Comparison of ENCODE assay signal across 20 mouse cellular contexts in the genomic region with DNA sequence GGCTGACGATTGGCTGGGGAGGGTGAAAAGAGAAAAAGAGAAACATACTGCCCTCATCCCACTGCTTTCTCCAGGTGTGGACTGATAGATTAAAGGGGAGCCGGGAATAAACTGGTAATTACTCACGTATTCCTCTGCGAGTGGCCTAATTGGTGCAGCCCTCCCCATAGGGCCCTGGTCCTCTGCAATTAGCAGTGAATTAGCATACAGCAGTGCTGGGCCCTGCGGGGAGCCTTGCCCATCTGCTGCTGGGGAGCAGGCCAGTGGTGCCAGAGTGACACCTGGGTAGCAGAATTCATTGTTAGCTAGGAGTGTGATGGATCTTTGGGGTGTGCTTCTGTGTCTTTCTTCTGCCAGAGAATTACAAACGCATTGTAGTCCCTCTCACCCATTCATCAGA.
DNase-seq lines count a peak whose midpoint lies in the region; ATAC-seq and TF ChIP-seq lines count a peak whose summit lies in the region.
"Had no signal": no experiment of that assay in that cellular context is flagged by ENCODE, and none has a peak within 500 bp of the region (broad histone marks: within the 10 kb centered on the region; RNA-seq: fewer than 3 reads in every experiment).

No protein-coding gene starts in this region.

- peak overlapping the region; percentile 70 for H3K27ac ChIP-seq in forebrain, embryonic 12.5 days
- H3K27ac ChIP-seq in hindbrain, embryonic 13.5 days: peak overlapping the region; percentile 88
- H3K27ac ChIP-seq in midbrain, embryonic 15.5 days: peak overlapping the region; percentile 40
- H3K27ac ChIP-seq in intestine, postnatal 0 days (ENCODE audit: low read depth, low read length): no peak overlapping the region
- H3K27ac ChIP-seq: heart, embryonic 10.5 days; intestine, embryonic 15.5 days; kidney, embryonic 15.5 days; limb, embryonic 10.5 days; stomach, embryonic 15.5 days had no signal

- no peak overlapping the region for H3K9ac ChIP-seq in forebrain, embryonic 12.5 days
- 0 out of 2 replicates have a peak overlapping the region, but pooled peaks have one; percentile 43 for H3K9ac ChIP-seq in hindbrain, embryonic 13.5 days
- no peak overlapping the region for H3K9ac ChIP-seq in midbrain, embryonic 15.5 days
- no peak overlapping the region for H3K9ac ChIP-seq in intestine, postnatal 0 days (ENCODE audit: low read depth, low read length)
- H3K9ac ChIP-seq: intestine, embryonic 15.5 days; kidney, embryonic 15.5 days; lung, embryonic 14.5 days; stomach, embryonic 15.5 days had no signal

- TF ChIP-seq CTCF in intestine, postnatal 0 days (IDR thresholded peaks at IDR 0.05; ENCODE audit: low read depth): no peak

- H3K9me3 ChIP-seq in forebrain, embryonic 12.5 days: no peaks in the 10 kb centered on the region
- no peaks in the 10 kb centered on the region for H3K9me3 ChIP-seq in hindbrain, embryonic 13.5 days
- no peaks in the 10 kb centered on the region for H3K9me3 ChIP-seq in midbrain, embryonic 15.5 days
- H3K9me3 ChIP-seq in intestine, postnatal 0 days (ENCODE audit: control insufficient read depth): no peaks in the 10 kb centered on the region
- H3K9me3 ChIP-seq: heart, embryonic 10.5 days; intestine, embryonic 15.5 days; kidney, embryonic 15.5 days; limb, embryonic 10.5 days; stomach, embryonic 15.5 days had no signal

- H3K27me3 ChIP-seq in forebrain, embryonic 12.5 days: 0 out of 2 replicates have a peak, but pooled peaks cover 3% of the 10 kb centered on the region
- no peaks in the 10 kb centered on the region for H3K27me3 ChIP-seq in hindbrain, embryonic 13.5 days
- no peaks in the 10 kb centered on the region for H3K27me3 ChIP-seq in midbrain, embryonic 15.5 days (replicated peaks)
- no peaks in the 10 kb centered on the region for H3K27me3 ChIP-seq in intestine, postnatal 0 days (replicated peaks; ENCODE audit: control insufficient read depth, insufficient read depth, low read length)
- H3K27me3 ChIP-seq: intestine, embryonic 15.5 days; kidney, embryonic 15.5 days; stomach, embryonic 15.5 days had no signal

- ATAC-seq in forebrain, embryonic 12.5 days (ENCODE audit: low FRiP score): peak; percentile 76
- peak; percentile 46 for ATAC-seq in hindbrain, embryonic 13.5 days (ENCODE audit: low FRiP score)
- ATAC-seq in midbrain, embryonic 15.5 days (replicated peaks): 0 out of 2 replicates have a peak, but pooled peaks have one; percentile 34
- ATAC-seq in CD4-positive, CD25-positive, alpha-beta regulatory T cell, adult 4 months: no peak
- ATAC-seq in intestine, postnatal 0 days: no peak
- ATAC-seq: intestine, embryonic 15.5 days had no signal

- 24% methylated on average over 6 of the region's 6 CpGs for WGBS in forebrain, embryonic 12.5 days
- 29% methylated on average over 6 of the region's 6 CpGs for WGBS in hindbrain, embryonic 13.5 days
- WGBS in midbrain, embryonic 15.5 days: 24% methylated on average over 6 of the region's 6 CpGs
- 70% methylated on average over 6 of the region's 6 CpGs for WGBS in intestine, postnatal 0 days

- H3K4me2 ChIP-seq in forebrain, embryonic 12.5 days: peak overlapping the region; percentile 1; the same call in 1 of the 2 replicates
- no peak overlapping the region for H3K4me2 ChIP-seq in hindbrain, embryonic 13.5 days
- H3K4me2 ChIP-seq in midbrain, embryonic 15.5 days: no peak overlapping the region
- H3K4me2 ChIP-seq in intestine, postnatal 0 days (replicated peaks; ENCODE audit: low read depth): no peak overlapping the region
- H3K4me2 ChIP-seq: intestine, embryonic 15.5 days; kidney, embryonic 15.5 days; liver, embryonic 11.5 days; lung, embryonic 14.5 days; stomach, embryonic 15.5 days had no signal

- no peak overlapping the region for H3K4me3 ChIP-seq in forebrain, embryonic 12.5 days (replicated peaks)
- no peak overlapping the region for H3K4me3 ChIP-seq in hindbrain, embryonic 13.5 days
- no peak overlapping the region for H3K4me3 ChIP-seq in midbrain, embryonic 15.5 days
- no peak overlapping the region for H3K4me3 ChIP-seq in intestine, postnatal 0 days (ENCODE audit: low read depth, low read length)
- H3K4me3 ChIP-seq: heart, embryonic 10.5 days; intestine, embryonic 15.5 days; kidney, embryonic 15.5 days; limb, embryonic 10.5 days; stomach, embryonic 15.5 days had no signal

- peaks cover 43% of the 10 kb centered on the region for H3K4me1 ChIP-seq in forebrain, embryonic 12.5 days
- peaks cover 72% of the 10 kb centered on the region for H3K4me1 ChIP-seq in hindbrain, embryonic 13.5 days (replicated peaks)
- H3K4me1 ChIP-seq in midbrain, embryonic 15.5 days: peaks cover 39% of the 10 kb centered on the region
- no peaks in the 10 kb centered on the region for H3K4me1 ChIP-seq in intestine, postnatal 0 days (replicated peaks; ENCODE audit: control insufficient read depth, insufficient read depth, low read length)

- no peaks in the 10 kb centered on the region for H3K36me3 ChIP-seq in forebrain, embryonic 12.5 days (replicated peaks)
- H3K36me3 ChIP-seq in hindbrain, embryonic 13.5 days: no peaks in the 10 kb centered on the region
- no peaks in the 10 kb centered on the region for H3K36me3 ChIP-seq in midbrain, embryonic 15.5 days (replicated peaks)
- H3K36me3 ChIP-seq in intestine, postnatal 0 days (ENCODE audit: control insufficient read depth, insufficient read depth): no peaks in the 10 kb centered on the region
- H3K36me3 ChIP-seq: heart, embryonic 10.5 days; intestine, embryonic 15.5 days; kidney, embryonic 15.5 days; limb, embryonic 10.5 days; stomach, embryonic 15.5 days had no signal

- intact Hi-C loops in left cerebral cortex, postnatal 4 days (cut with DNase I): no loop called here

- DNase-seq in left cerebral cortex, postnatal 4 days: peak; percentile 60
- no peak for DNase-seq in left cerebral cortex, adult 11 months (ENCODE audit: low spot score)
- DNase-seq in adipocyte (ENCODE audit: low spot score): no peak
- DNase-seq: adrenal gland, postnatal 14 days; cerebellum, adult 9-10 months; gastrocnemius, postnatal 14 days; lung, embryonic 14.5 days; lung, postnatal 4 days; spleen, adult 18-20 months had no signal

Comparison
In these comparisons a context has a peak if more than half of its experiments do, and no peak if none do; other contexts are left out.
1. ATAC-seq: peak in forebrain, embryonic 12.5 days (single experiment), hindbrain, embryonic 13.5 days (single experiment) and midbrain, embryonic 15.5 days (single experiment); none in CD4-positive, CD25-positive, alpha-beta regulatory T cell, adult 4 months (single experiment) and intestine, postnatal 0 days (single experiment).